Mouse (Mus musculus): ENCODE measurements around the gene Wnk1.

GRCm38 (mm10) chr6:119902204-119903080 is 136.0 kb downstream of the Wnk1 start, which contains the start of gene Rad52:
- TF ChIP-seq CTCF (IDR thresholded peaks at IDR 0.05; ENCODE audit: extremely low read depth, insufficient read depth, insufficient read length, insufficient replicate concordance) (no peak), POLR2A (IDR thresholded peaks at IDR 0.05; ENCODE audit: low read depth, low read length) (peak; percentile 16)

All from spleen, adult 2 months (tissue).